Mouse (Mus musculus) adrenal gland, adult 18-20 months (tissue): ENCODE data around the gene Ociad1. TPM values are rescaled to one million over a fixed set of nuclear protein-coding genes. Genes with fewer than 3 reads are reported as not detected.

Experiments
- DNase-seq, 2 experiments: peaks; one replicate each; pipeline ENCODE4 v3.0.0; 2021 to 2022; ENCODE audit warnings: low spot score in 2 of 2
- long read RNA-seq, 2 experiments: library from polyadenylated mRNA; stranded (forward); transcript quantifications; one replicate each; pipeline ENCODE4 v2.0.0; 2021
- total RNA-seq, 2 experiments: library from RNA; stranded (reverse); gene quantifications; 1 replicate in 1 of 2; 2 replicates in 1 of 2; pipeline ENCODE4 v1.2.3; 2021

The Ociad1 gene
- total RNA-seq, result 100 to 1,000 TPM; 245 to 250 TPM
- long read RNA-seq, experiment 1, transcript Ociad1-201 (9 exons, 1,523 nt), result major isoform, 55 of 65 reads
- long read RNA-seq, experiment 1, partial matches to known transcripts, result 1 of 65 reads
- long read RNA-seq, experiment 1, other reads (novel, unspliced or antisense), result 4 of 65 reads
- long read RNA-seq, experiment 2, transcript Ociad1-204 (8 exons, 1,139 nt), result minor isoform, 5 of 120 reads
- long read RNA-seq, experiment 2, transcript Ociad1-201 (9 exons, 1,523 nt), result major isoform, 87 of 120 reads
- long read RNA-seq, experiment 2, partial matches to known transcripts, result 4 of 120 reads
- long read RNA-seq, experiment 2, other reads (novel, unspliced or antisense), result 22 of 120 reads

DNA sequence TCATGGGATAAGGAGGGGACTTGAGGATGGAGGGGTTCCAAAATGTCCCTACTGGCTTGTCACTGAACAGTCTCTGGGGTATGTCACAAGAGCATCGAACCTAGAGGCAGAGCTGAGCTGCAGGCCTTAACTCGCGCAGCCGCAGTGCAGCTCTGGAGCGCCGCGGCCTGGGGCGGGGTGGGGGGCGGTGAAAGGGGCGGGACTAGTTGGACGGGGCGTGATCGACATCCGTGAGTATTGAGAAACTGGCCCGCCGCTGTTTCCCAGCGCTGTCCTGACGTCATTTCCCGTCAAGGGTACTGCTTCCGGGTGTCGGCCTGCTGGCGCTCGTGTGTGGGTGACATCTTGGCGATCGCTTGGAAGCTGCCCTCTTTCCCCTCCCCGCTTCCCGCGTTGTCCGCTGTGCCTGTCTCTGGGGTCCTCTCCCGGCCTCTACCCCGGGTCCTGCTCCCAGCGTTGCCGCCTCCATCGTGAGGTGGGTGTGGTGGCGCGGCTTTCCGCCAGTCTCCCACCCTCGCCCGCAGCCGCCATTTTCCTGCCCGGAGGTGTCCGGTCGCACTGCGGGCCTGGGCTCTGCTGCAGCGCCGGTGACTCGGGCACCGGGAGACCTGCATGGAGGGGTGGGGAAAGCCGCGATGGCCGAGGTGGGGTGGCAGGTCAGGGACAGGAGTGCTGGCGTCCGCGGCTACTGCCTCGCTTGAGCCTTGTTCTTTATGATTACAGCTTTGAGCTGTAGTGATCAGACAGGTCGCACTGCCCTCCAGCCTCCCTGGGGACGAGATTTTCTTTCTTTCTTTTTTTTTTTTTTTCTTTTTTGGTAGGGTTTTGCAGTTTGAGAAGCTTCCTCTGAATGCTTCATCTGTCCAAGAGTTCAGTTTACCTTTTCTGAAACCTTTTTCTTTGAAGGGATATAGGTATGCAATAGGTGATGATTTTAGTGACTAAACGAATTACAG, at the start of gene Ociad1:
Gene Ociad1, plus strand, starts transcription at position 283 of the 956 bp plus-strand sequence.
- peak; percentile 87 to 90 for DNase-seq

DNA sequence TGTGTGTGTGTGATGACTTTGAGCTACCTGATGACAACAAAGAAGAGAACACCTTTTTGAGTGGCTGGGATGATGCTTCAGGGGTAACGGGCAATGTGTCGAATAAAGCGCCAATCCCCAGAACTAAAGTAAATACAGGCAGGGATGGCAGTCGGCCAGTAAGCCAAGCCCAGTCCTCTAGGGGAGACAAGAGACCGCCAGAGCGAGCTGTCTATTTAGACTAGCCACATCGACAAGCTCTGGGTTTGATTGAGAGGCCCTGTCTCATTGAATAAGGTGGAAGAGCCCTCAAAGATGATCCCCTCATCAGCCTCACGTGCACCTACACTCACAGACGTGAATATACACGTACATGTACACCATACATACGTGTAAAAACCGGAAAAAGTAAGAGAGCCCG, 48.2 kb upstream of the Ociad1 start:
- no peak for DNase-seq

DNA sequence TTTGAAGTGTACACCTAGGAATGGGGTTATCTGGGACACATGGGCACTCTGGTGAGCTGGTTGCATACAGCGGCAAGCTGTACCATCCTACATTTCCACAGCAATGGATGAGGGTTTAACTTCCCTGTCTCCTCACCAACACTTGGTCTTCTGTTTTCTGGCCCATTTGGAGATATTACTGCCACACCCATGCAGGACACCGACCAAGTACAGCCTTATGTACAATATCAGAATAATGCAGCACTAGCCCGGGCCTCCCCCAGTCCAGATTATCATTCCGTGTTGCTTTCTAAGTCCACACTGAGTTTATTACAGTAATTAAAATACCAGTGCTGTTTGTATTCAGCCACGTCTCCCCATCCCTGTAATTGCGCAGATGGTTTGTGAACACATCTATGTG, 46.2 kb upstream of the Ociad1 start:
- DNase-seq, result no peak

DNA sequence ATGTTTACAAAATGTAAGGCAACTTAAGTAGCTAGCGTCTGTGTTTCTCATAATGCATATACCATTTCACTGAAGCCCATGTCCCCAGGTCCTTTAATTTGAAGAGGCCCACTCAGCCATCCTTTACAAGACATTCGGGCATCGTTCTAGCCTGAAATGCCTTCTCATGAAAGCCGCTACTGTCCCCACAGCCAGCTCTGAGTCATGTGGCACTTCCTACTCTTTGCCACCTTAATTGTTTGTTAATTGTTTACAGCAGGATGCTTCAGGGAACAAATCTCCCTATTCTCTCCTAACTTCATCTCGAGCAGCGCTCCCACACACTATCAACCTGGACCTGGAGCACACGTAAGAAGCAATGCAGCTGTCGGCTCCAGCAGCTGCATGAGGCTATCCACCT, 44.4 kb upstream of the Ociad1 start:
- no peak for DNase-seq

DNA sequence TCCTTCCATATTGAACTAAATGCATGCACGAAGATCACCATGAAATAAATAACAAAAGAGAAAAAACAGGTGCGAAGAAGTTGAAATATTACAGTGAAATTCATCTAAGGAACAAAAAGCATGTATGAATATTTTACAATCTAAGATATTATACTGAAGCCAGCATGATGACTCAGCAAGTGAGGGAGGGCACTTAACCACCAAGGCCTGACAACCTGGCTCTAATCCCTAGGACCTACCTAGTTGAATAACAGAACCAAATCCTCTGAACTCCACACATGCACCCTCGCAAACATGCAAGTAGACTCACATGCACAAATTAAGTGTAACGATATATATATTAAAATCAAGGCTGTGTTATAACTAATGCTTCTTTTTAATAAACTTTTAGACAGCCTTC, 43.2 kb upstream of the Ociad1 start:
- no peak for DNase-seq

DNA sequence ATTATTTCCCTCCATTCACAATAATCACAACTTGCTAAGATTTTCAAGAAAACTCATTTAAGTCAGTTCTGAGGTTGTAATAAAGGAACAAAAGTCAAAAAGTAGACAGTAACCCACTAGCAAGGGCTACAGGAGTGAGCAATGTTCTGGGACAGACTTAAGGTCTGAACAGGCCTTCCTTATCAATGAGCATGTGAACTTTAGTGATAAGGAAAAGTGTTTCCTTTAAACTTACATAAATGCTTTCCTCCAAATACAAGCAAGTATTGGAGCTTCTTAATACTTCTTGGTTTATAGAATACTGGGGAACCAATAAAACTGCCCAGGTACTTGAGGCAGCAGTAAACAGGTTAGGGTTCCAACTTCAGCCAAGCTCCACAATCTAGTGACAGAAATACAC, 39.8 kb upstream of the Ociad1 start:
- DNase-seq, result no peak

GRCm38 (mm10) chr5:73254660-73255059, 37.9 kb upstream of the Ociad1 start:
- DNase-seq, result no peak

DNA sequence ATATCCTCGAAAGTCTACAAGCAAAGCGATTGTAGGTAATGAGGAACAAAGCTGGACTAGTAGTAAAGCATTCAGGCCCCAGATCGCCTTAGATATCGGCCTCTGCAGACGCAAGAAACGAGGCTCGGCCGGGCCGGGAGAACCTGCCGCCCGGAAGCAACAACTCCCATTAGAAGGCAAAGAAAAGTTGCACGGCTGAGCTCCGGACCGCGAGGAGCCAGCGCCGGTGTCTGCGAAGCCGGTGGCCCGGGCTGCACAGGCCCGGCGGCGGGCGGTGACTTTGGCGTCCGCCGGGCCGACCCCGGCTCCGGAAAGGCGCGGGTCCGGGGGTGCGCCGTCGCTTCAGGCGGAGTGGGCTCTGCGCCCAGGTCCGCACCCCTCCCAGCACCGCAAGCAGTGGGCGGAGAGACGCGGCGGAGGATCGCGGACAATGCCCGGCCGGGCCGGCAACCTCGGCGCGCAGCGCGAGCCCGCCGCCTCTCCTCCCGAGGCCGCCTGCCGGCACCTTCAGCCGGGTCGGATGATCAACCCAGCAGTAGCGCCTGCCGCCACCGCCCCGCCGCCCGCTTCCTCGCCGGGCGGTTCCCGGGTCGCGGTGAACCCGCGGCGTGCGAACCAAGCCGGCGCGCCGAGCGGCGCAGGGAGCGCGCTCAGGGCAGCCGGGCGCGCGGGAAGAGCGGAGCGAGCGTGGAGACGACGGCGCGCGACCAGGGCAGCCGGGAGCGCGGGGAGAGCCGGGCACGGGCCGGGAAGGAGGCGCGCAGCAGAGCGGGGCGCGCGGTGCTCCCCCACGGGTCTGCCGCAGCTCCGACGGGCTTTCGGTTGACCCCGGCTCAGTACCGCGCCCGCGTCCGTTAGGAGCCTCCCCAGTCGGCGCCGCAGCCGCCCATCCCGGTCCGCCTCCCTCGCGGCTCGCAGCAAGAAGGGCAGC, 37.0 kb upstream of the Ociad1 start:
- peak; percentile 56 to 58 for DNase-seq

GRCm38 (mm10) chr5:73256352-73257065, 36.1 kb upstream of the Ociad1 start, which contains the start of gene Fryl:
Gene Fryl (minus strand): TSS chr5:73256619.
- DNase-seq, result peak; percentile 81 to 84

GRCm38 (mm10) chr5:73257096-73257495, 35.5 kb upstream of the Ociad1 start:
- DNase-seq, result no peak

GRCm38 (mm10) chr5:73257723-73258122, 34.9 kb upstream of the Ociad1 start:
- DNase-seq, result no peak

DNA sequence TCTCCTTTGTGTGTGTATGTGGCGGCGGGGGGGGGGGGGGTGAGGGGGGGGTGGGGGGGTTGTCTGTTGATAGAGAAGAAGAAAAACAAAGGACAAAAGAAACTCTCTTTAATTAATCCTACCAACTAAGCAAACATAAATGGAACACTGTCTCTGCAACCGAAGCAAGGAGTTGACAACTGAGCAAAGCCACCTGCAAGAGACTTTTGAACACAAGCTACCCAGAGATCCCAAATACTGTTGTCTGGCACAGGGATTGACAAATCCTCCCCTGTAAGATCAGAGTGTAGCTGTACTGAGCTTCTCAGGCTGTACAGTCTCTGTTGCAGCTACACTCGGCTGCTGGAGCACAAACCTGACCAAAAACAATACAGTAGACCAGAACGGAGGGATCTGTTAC, 28.5 kb upstream of the Ociad1 start:
- DNase-seq, result no peak

DNA sequence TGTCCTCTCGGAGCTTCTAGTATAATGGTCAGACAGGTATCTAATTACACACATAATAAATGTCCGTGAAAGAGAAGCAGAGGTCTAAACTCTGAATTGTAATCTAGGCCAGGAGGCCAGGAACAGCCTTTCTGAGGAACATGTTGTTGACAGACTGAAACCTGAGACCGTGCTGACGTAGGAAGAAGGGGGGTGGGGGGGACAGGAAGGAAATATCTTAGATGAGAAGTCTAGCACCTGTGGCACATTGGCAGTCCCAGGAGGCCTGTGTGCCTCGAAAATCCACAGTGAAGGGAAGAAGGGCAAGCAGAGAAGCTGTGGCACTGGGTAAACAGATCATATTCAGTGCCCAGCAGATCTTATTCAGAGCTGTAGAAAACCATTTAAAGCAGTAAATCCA, 27.1 kb upstream of the Ociad1 start:
- DNase-seq, result no peak

- DNase-seq, result no peak
Measured at GRCm38 (mm10) chr5:73268636-73269213, 23.9 kb upstream of the Ociad1 start.

DNA sequence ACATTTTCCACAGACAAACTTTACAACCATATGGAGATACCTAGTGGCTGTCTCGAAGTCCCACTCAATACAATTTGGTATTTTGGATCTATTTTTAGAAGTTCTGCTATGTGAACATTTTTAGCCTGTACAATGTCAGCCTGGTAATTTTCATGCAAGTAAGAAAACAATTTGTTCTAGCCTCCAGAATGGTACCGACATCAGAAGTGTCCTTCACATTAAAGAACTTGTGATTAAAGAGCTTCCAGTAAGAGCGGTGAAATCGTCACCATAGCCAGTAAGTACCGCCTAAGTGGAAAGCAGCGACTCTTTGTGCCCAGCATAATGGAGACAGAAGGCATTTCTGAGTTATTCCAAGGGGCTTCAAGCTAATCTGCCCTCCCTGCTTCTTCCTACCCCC, 22.0 kb upstream of the Ociad1 start:
- DNase-seq, result no peak

- no peak for DNase-seq
Measured at GRCm38 (mm10) chr5:73273171-73273570, 19.4 kb upstream of the Ociad1 start.

DNA sequence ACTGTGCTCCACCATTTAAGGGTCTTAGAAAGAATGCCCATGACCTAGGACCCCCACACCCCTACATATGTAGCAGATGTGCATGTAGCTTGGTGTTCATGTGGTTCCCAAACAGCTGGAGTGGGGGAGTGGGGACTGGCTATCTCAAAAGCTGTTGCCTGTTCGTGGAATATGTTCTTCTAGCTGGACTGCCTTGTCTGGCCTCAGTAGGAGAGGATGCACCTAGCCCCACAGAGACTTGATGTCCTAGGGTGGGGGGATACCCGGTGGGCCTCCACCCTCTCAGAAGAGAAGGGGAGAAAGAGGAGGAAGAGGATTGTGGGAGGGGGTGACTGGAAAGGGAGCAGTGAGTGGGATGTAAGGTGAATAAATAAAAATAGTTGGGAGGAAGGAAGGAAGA, 17.6 kb upstream of the Ociad1 start:
- DNase-seq, result no peak

DNA sequence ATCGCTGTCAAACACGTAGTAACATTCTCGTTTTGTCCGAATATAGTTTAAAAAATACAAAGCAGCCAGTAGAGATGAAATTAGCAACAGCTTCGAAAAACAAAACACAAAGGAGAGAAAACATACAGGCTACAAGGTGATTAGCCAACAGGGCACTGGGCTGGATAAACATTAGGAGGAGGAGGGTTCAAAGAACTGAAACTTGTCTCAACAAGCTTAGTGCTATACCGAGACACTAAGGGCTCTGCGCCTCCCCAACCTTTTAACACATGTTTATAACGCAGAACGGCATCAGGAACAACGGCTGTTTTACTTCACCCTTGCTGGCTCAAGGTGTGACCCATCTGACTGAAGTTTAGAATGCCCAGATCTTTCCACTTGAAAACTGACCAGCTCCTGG, 13.4 kb upstream of the Ociad1 start:
- DNase-seq, result no peak

DNA sequence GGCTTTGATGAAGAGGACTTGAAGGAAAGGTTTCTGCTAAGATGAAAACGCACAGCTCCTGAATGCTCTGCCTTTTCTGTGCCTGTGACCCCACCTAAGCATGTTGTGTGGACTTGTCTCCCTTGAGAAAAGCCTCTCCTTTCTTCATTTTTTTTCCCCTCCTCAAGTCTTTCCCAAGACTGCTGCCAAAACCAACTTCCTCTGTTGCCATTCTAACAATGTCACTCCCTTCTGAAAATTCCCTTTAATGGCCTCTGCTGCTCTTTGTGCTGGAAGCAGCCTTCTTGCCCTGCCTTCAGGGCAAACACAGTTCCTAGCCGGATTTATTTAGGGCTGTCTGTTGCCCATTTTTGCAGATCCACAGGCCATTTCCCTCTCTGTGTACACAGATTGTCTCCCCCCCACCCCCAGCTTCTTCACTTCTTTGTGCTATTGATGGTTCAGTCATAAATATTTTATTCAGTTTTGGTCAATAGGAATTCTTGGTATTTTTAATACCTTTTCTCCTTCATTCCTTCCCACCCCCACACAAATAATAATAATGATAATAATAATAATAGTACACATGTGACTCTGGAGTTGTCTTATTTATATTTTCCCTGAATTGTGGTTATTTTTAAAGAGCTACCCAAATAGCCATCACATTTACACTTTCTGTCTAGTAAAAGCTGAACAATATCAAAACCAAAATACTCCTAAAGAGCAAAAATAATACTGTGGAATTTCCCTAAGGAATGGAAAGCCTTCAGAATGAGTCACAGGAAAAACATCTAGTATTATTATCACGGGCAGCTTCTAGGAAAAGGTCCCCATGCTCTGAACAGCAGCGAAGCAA, 12.6 kb upstream of the Ociad1 start:
- no peak for DNase-seq
